Mouse (Mus musculus) spleen, adult 2 months (tissue): ENCODE results near the gene Grm3.

ENCODE experiments used
- CTCF ChIP-seq: fragments of 200-500 bp; IDR thresholded peaks from 2 replicates; pipeline ENCODE4 v1.5.1; 2011; ENCODE audit warnings: mild to moderate bottlenecking, inconsistent platforms; ENCODE audit not compliant: insufficient read depth, insufficient read length, insufficient replicate concordance; ENCODE audit errors: extremely low read depth
- POLR2A ChIP-seq: fragments of 200-500 bp; IDR thresholded peaks from 2 replicates; pipeline ENCODE4 v1.6.1; 2011; ENCODE audit warnings: low read depth, low read length, inconsistent platforms

GRCm38 (mm10) chr5:9627220-9627619, 97.8 kb downstream of the Grm3 start:
- TF ChIP-seq POLR2A (no peak), CTCF (no peak)
